Mouse (Mus musculus): ENCODE measurements around the gene F12.

DNA sequence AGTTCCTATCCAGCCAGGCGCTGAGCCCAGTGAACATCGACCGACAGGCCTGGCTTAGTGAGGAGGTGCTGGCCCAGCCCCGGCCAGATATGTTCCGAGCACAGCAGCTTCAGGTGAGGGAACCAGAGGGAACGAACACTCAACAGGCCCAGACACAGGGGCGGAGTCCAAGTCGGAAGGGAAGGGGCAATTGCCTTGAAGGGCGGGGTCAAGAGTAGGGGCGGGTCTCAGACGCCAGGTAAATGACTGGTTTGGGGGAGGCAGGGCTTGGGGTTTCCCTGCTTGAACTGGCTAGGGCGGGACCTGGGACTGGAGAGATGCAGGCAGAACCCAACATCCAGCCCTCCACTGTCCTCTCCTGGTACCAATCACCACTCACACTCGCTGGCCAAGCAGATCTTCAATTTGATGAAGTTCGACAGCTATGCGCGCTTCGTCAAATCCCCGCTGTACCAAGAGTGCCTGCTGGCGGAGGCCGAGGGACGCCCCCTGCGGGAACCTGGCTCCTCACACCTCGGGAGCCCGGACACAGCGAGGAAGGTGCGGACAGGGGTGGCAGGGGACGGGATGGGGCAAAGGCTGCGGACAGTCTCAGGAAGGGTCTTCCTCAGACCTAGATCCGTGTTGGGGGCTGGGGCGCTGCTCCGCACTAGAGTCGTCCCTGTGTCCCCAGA is 47.5 kb downstream of the F12 start:
- TF ChIP-seq CTCF (IDR thresholded peaks at IDR 0.05; ENCODE audit: low read depth) (no peak), EP300 (IDR thresholded peaks at IDR 0.05; ENCODE audit: low read depth) (no peak)
